Mouse (Mus musculus) intestine, embryonic 15.5 days (tissue): ENCODE data around the gene Dmgdh. TPM values are rescaled to one million over a fixed set of nuclear protein-coding genes. Genes with fewer than 3 reads are reported as not detected.

ENCODE experiments used
- ATAC-seq: fragments of 200-750 bp; cut with Nextera tagmentation; 2 replicates; pipeline ENCODE4 v1.8.0; 2017; ENCODE audit warnings: moderate TSS enrichment, moderate library complexity
- H3K27ac ChIP-seq: fragments of 300-500 bp; sonication (generic); 2 replicates; pipeline ENCODE4 v1.5.1; 2015; ENCODE audit warnings: mild to moderate bottlenecking, inconsistent platforms
- H3K27me3 ChIP-seq: fragments of 300-500 bp; sonication (generic); replicated peaks from 2 replicates; pipeline ENCODE4 v1.6.1; 2015; ENCODE audit warnings: inconsistent platforms
- H3K36me3 ChIP-seq: fragments of 300-500 bp; sonication (generic); 2 replicates; pipeline ENCODE4 v1.6.1; 2015; ENCODE audit warnings: inconsistent platforms
- H3K4me1 ChIP-seq: fragments of 300-500 bp; sonication (generic); replicated peaks from 2 replicates; pipeline ENCODE4 v1.6.1; 2015; ENCODE audit warnings: inconsistent platforms
- H3K4me2 ChIP-seq: fragments of 300-500 bp; sonication (generic); replicated peaks from 2 replicates; pipeline ENCODE4 v1.6.1; 2015; ENCODE audit warnings: mild to moderate bottlenecking, inconsistent platforms
- H3K4me3 ChIP-seq: fragments of 300-500 bp; sonication (generic); replicated peaks from 2 replicates; pipeline ENCODE4 v1.5.1; 2015; ENCODE audit warnings: inconsistent platforms
- H3K9ac ChIP-seq: fragments of 300-500 bp; sonication (generic); 2 replicates; pipeline ENCODE4 v1.6.1; 2015; ENCODE audit warnings: inconsistent platforms
- H3K9me3 ChIP-seq: fragments of 300-500 bp; sonication (generic); 2 replicates; pipeline ENCODE4 v1.6.1; 2016; ENCODE audit warnings: inconsistent platforms
- WGBS: fragments of 180-500 bp; shearing (Covaris S2); methylation state at CpG from one replicate; pipeline ENCODE4 v1.1.7; 2015; 5-methylcytosine and 5-hydroxymethylcytosine counted together
- polyA plus RNA-seq: library from polyadenylated mRNA; unstranded; fragments of >200 nt; fragmentation: Nextera tagmentation; extraction: Ambion mirVana; gene quantifications from 2 replicates; pipeline ENCODE4 v1.2.1, GENCODE M21; 2015

Dmgdh gene
- polyA plus RNA-seq, 1 experiment from 2014 or later, result 0.39 TPM

DNA sequence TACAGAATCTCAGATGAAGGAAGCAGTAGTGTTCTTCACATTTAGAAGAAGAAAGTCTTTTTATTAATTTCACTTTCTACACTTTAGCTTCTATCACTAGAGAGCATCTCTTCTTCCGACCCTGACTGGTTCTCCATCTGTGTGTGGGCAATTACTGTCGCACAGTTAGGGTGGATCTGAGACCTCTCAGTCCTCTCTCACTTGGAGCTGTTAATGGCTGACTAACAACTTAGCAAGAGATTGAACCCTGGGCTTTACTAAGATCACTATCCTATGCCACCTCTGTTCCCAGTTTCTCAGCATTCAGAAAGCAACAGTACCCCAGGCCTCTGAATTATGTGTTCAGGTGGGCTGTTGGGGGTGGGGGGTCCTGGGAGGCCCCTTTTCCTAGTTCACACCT is 937 bp upstream of the Dmgdh start:
- no peak overlapping the region for H3K27ac ChIP-seq
- H3K4me2 ChIP-seq, result no peak overlapping the region
- no peak overlapping the region for H3K4me3 ChIP-seq
- H3K9me3 ChIP-seq, result no peaks in the 10 kb centered on the region
- peaks cover 8% of the 10 kb centered on the region for H3K27me3 ChIP-seq
- no peaks in the 10 kb centered on the region for H3K36me3 ChIP-seq
- WGBS, result 61% methylated on average over 2 of the region's 2 CpGs
- no peak overlapping the region for H3K9ac ChIP-seq
- no peak for ATAC-seq
- H3K4me1 ChIP-seq, result peaks cover 5% of the 10 kb centered on the region; the same call in 1 of the 2 replicates

- no peak overlapping the region for H3K9ac ChIP-seq
- peaks cover 5% of the 10 kb centered on the region; the same call in 1 of the 2 replicates for H3K4me1 ChIP-seq
- WGBS, result 71% methylated on average over 9 of the region's 9 CpGs
- no peak overlapping the region for H3K4me2 ChIP-seq
- H3K27ac ChIP-seq, result no peak overlapping the region
- no peak overlapping the region for H3K4me3 ChIP-seq
- H3K27me3 ChIP-seq, result peaks cover 8% of the 10 kb centered on the region
- ATAC-seq, result no peak
- no peaks in the 10 kb centered on the region for H3K36me3 ChIP-seq
- H3K9me3 ChIP-seq, result no peaks in the 10 kb centered on the region
Measured at GRCm38 (mm10) chr13:93676864-93677263, 2.6 kb downstream of the Dmgdh start.

DNA sequence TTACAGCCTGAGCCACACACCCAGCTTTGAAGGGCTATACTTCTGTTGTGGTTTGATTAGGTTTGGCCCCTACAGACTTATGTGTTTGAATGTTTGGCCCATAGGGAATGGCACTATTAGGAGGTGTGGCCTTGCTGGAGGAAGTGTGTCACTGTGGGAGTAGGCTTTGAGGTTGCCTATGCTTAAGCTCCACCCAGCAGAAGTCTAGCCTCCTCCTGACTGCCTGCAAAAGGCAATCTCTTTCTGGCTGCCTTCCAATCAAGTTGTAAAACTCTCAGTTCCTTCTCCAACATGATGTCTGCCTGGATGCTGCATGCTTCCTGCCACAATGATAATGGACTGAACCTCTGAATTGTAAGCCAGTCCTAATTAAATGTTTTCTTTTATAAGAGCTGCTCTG is 9.1 kb downstream of the Dmgdh start:
- no peak overlapping the region for H3K4me3 ChIP-seq
- H3K27me3 ChIP-seq, result no peaks in the 10 kb centered on the region
- no peaks in the 10 kb centered on the region for H3K4me1 ChIP-seq
- H3K9me3 ChIP-seq, result no peaks in the 10 kb centered on the region
- ATAC-seq, result peak; percentile 84
- H3K9ac ChIP-seq, result no peak overlapping the region
- no peak overlapping the region for H3K4me2 ChIP-seq
- no peak overlapping the region for H3K27ac ChIP-seq
- no peaks in the 10 kb centered on the region for H3K36me3 ChIP-seq

DNA sequence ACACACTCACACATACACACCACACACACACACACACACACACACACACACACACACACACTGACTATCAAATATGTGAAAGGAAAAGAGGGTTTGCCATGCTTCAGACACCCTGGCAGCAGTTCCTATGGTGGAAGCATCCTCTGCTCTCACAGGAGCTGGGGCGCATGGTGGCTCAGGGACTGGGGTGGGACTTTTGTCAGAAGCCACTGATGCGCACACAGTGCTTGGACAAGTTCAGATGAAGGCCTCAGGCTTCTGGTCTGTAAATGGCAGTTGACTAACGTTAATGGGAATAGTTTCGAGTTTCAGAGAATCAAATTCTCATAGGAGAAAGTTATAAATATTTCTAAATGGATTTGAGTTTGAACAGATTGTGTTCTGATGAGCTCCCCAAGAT is 11.0 kb downstream of the Dmgdh start:
- Histone ChIP-seq H3K27ac (no peak overlapping the region), H3K4me2 (no peak overlapping the region), H3K9ac (no peak overlapping the region), H3K9me3 (no peaks in the 10 kb centered on the region), H3K36me3 (no peaks in the 10 kb centered on the region), H3K4me3 (no peak overlapping the region), H3K4me1 (no peaks in the 10 kb centered on the region), H3K27me3 (no peaks in the 10 kb centered on the region)
- no peak for ATAC-seq
- WGBS, result 85% methylated on average over 4 of the region's 4 CpGs

- 25% methylated on average over 5 of the region's 5 CpGs for WGBS
- no peaks in the 10 kb centered on the region for H3K27me3 ChIP-seq
- H3K9me3 ChIP-seq, result no peaks in the 10 kb centered on the region
- no peak overlapping the region for H3K9ac ChIP-seq
- H3K4me1 ChIP-seq, result no peaks in the 10 kb centered on the region
- no peak overlapping the region for H3K4me2 ChIP-seq
- H3K4me3 ChIP-seq, result no peak overlapping the region
- no peak for ATAC-seq
- no peak overlapping the region for H3K27ac ChIP-seq
- no peaks in the 10 kb centered on the region for H3K36me3 ChIP-seq
Measured at GRCm38 (mm10) chr13:93687321-93687720, 13.1 kb downstream of the Dmgdh start.

DNA sequence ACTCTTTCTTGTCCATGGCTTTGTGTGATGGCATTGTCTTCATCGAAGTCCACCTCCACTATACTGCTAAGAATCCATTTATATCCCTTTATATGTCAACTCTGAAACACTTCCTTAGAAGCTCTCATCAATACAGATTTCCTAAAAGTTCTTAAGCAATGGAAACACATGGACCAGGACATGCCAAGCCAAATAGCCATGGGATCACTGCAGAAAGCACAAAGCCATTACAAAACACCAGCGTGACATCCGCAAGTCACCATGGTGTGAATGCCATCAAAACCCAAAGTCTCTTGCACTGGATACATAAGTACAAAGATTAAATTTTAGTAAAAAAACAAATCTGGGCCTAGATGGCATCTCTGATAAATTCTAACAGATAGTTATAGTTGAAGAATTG is 15.3 kb downstream of the Dmgdh start:
- H3K9ac ChIP-seq, result no peak overlapping the region
- ATAC-seq, result no peak
- no peaks in the 10 kb centered on the region for H3K36me3 ChIP-seq
- no peaks in the 10 kb centered on the region for H3K4me1 ChIP-seq
- no peak overlapping the region for H3K27ac ChIP-seq
- H3K9me3 ChIP-seq, result no peaks in the 10 kb centered on the region
- WGBS, result 91% methylated on average over 3 of the region's 3 CpGs
- H3K4me3 ChIP-seq, result no peak overlapping the region
- H3K27me3 ChIP-seq, result no peaks in the 10 kb centered on the region
- H3K4me2 ChIP-seq, result no peak overlapping the region

DNA sequence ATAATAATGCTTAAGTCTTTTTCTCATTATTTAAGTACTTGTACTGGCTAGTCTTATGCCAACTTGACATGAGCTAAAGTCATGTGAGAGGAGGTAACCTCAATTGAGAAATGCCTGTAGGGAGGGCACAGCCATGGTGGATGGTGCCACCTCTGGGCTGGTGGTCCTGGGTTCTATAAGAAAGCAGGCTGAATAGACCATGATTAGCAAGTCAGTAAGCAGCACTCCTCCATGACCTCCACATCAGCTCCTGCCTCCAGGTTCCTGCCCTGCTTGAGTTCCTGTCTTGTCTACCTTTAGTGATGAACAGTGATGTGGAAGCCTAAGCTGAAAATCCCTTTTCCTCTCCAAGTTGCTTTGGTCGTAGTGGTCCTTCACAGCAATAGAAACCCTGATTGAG is 16.6 kb downstream of the Dmgdh start:
- Histone ChIP-seq H3K27ac (no peak overlapping the region), H3K4me2 (no peak overlapping the region), H3K4me1 (no peaks in the 10 kb centered on the region), H3K4me3 (no peak overlapping the region), H3K27me3 (no peaks in the 10 kb centered on the region), H3K36me3 (no peaks in the 10 kb centered on the region), H3K9ac (no peak overlapping the region), H3K9me3 (no peaks in the 10 kb centered on the region)
- no peak for ATAC-seq
- WGBS, result 91% methylated on average over 1 of the region's 1 CpGs

DNA sequence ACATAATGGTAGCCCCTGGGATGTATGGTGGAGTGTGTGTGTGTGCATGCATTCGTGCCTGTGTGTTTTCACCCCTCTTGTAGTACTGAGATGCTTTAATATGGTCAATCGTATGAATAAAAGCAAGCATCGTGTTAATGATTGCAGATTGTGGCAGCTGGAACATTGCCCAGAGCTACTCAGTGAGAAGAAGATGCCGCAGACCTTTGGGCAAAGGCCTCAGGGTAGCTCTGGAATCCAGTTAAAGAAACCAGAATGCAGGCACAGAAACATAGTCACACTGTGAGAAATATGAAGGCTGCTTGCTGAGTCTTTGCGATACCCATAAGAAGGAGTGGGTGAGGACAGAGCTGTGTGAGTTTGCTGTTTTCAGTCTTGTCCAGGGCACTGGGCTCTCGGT is 24.6 kb downstream of the Dmgdh start:
- Histone ChIP-seq H3K9ac (no peak overlapping the region), H3K27ac (no peak overlapping the region)
- 67% methylated on average over 6 of the region's 6 CpGs for WGBS

GRCm38 (mm10) chr13:93705697-93706096 is 31.5 kb downstream of the Dmgdh start:
- no peak overlapping the region for H3K9ac ChIP-seq
- no peak overlapping the region for H3K4me2 ChIP-seq
- no peak overlapping the region for H3K4me3 ChIP-seq
- no peaks in the 10 kb centered on the region for H3K4me1 ChIP-seq
- ATAC-seq, result no peak
- no peaks in the 10 kb centered on the region for H3K36me3 ChIP-seq
- no peaks in the 10 kb centered on the region for H3K9me3 ChIP-seq
- 79% methylated on average over 4 of the region's 4 CpGs for WGBS
- H3K27me3 ChIP-seq, result no peaks in the 10 kb centered on the region
- H3K27ac ChIP-seq, result no peak overlapping the region

More for the DNA sequence above, 24.6 kb downstream of the Dmgdh start:
- H3K4me2 ChIP-seq, result no peak overlapping the region
- H3K4me3 ChIP-seq, result no peak overlapping the region
- no peaks in the 10 kb centered on the region for H3K36me3 ChIP-seq
- ATAC-seq, result no peak
- H3K27me3 ChIP-seq, result no peaks in the 10 kb centered on the region
- no peaks in the 10 kb centered on the region for H3K9me3 ChIP-seq
- no peaks in the 10 kb centered on the region for H3K4me1 ChIP-seq

- Histone ChIP-seq H3K4me1 (no peaks in the 10 kb centered on the region), H3K4me2 (no peak overlapping the region), H3K9me3 (no peaks in the 10 kb centered on the region), H3K36me3 (no peaks in the 10 kb centered on the region), H3K27ac (no peak overlapping the region), H3K27me3 (no peaks in the 10 kb centered on the region), H3K4me3 (no peak overlapping the region), H3K9ac (no peak overlapping the region)
- no peak for ATAC-seq
- 71% methylated on average over 4 of the region's 4 CpGs for WGBS
Measured at GRCm38 (mm10) chr13:93707271-93707670, 33.0 kb downstream of the Dmgdh start.

GRCm38 (mm10) chr13:93710325-93710724 is 36.1 kb downstream of the Dmgdh start:
- Histone ChIP-seq H3K4me2 (no peak overlapping the region), H3K9me3 (no peaks in the 10 kb centered on the region), H3K4me3 (no peak overlapping the region), H3K4me1 (no peaks in the 10 kb centered on the region), H3K9ac (no peak overlapping the region), H3K27ac (no peak overlapping the region), H3K36me3 (no peaks in the 10 kb centered on the region), H3K27me3 (no peaks in the 10 kb centered on the region)
- 72% methylated on average over 4 of the region's 4 CpGs for WGBS
- ATAC-seq, result no peak

- Histone ChIP-seq H3K9ac (no peak overlapping the region), H3K4me1 (no peaks in the 10 kb centered on the region), H3K9me3 (no peaks in the 10 kb centered on the region), H3K4me2 (no peak overlapping the region), H3K27me3 (no peaks in the 10 kb centered on the region), H3K36me3 (no peaks in the 10 kb centered on the region), H3K27ac (no peak overlapping the region), H3K4me3 (no peak overlapping the region)
- WGBS, result 87% methylated on average over 4 of the region's 4 CpGs
- no peak for ATAC-seq
Measured at GRCm38 (mm10) chr13:93711226-93711625, 37.0 kb downstream of the Dmgdh start.

GRCm38 (mm10) chr13:93712362-93712761 is 38.1 kb downstream of the Dmgdh start:
- H3K4me2 ChIP-seq, result no peak overlapping the region
- 95% methylated on average over 4 of the region's 4 CpGs for WGBS
- ATAC-seq, result no peak

GRCm38 (mm10) chr13:93713826-93714225 is 39.6 kb downstream of the Dmgdh start:
- H3K9ac ChIP-seq, result no peak overlapping the region
- no peak for ATAC-seq
- H3K27me3 ChIP-seq, result no peaks in the 10 kb centered on the region
- H3K9me3 ChIP-seq, result no peaks in the 10 kb centered on the region
- no peaks in the 10 kb centered on the region for H3K36me3 ChIP-seq
- H3K4me3 ChIP-seq, result no peak overlapping the region
- H3K4me2 ChIP-seq, result no peak overlapping the region
- WGBS, result 91% methylated on average over 3 of the region's 3 CpGs
- H3K4me1 ChIP-seq, result no peaks in the 10 kb centered on the region
- no peak overlapping the region for H3K27ac ChIP-seq

More at GRCm38 (mm10) chr13:93712362-93712761, 38.1 kb downstream of the Dmgdh start:
- Histone ChIP-seq H3K9me3 (no peaks in the 10 kb centered on the region), H3K27ac (no peak overlapping the region), H3K4me1 (no peaks in the 10 kb centered on the region), H3K9ac (no peak overlapping the region), H3K36me3 (no peaks in the 10 kb centered on the region), H3K4me3 (no peak overlapping the region), H3K27me3 (no peaks in the 10 kb centered on the region)
